8 mouse cellular contexts compared by ENCODE assay signal in the genomic region with DNA sequence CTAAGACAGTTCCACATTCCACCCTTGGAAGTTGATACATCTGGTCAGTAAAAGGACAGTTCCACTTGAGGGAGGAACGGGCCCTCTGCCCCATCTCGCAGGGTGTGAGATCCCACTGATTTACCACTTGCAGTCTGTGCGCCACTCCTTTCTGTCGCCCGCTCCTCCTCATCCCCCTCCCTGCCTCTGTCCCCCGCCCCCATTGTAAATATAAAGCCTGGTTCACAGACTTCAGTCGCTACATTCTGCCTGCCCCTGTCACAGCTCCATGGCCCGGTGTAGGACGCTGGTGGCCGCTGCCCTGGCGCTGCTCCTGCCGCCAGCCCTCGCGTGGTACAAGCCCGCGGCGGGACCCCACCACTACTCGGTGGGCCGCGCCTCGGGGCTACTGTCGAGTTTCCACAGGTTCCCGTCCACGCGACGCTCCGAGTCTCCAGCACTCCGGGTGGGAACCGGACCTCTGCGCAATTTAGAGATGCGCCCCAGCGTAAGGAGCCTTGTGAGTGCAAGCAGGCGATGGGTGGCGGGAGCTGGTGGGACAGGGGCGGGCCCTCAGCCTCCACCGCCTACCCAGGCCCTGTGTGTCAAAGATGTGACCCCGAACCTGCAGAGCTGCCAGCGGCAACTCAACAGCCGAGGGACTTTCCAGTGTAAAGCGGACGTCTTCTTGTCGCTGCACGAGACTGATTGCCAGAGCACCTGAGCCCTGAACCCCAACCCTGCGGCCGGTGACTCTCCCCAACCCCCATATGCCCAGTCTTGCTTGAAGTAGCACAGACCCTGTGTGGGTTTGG. TPM values are rescaled to one million over a fixed set of nuclear protein-coding genes. Genes with fewer than 3 reads are reported as not detected.
A peak's percentile ranks its signal among the peaks of the same experiment; 100 is the strongest.
DNase-seq lines count a peak whose midpoint lies in the region; ATAC-seq and TF ChIP-seq lines count a peak whose summit lies in the region.

Npb (plus strand) TSS at position 237 of the 794 bp plus-strand sequence.

- peak; percentile 19; the same call in 1 of the 2 replicates for ATAC-seq in lung, embryonic 14.5 days (ENCODE audit: insufficient read depth)
- ATAC-seq in limb, embryonic 12.5 days (ENCODE audit: insufficient number of reproducible peaks, insufficient read depth, low FRiP score, low TSS enrichment, low read depth), result no peak
- no peak for ATAC-seq in neural tube, embryonic 15.5 days (ENCODE audit: low FRiP score)

- H3K4me3 ChIP-seq in lung, embryonic 14.5 days (ENCODE audit: low read depth, low read length), result peak within 1 kb of the TSS; percentile 32
- peak within 1 kb of the TSS; percentile 44 for H3K4me3 ChIP-seq in forebrain, embryonic 10.5 days
- peak within 1 kb of the TSS; percentile 31 for H3K4me3 ChIP-seq in limb, embryonic 12.5 days (replicated peaks)
- peak within 1 kb of the TSS; percentile 24 for H3K4me3 ChIP-seq in neural tube, embryonic 15.5 days (replicated peaks)
- no peak within 1 kb of the TSS for H3K4me3 ChIP-seq in lung, adult 2 months (replicated peaks; ENCODE audit: extremely low read depth, low read depth, low read length)

- peaks cover 11% of the 10 kb centered on the region; the same call in 1 of the 2 replicates for H3K4me1 ChIP-seq in lung, embryonic 14.5 days (ENCODE audit: insufficient read depth)
- peaks cover 27% of the 10 kb centered on the region for H3K4me1 ChIP-seq in forebrain, embryonic 10.5 days
- peaks cover 16% of the 10 kb centered on the region for H3K4me1 ChIP-seq in limb, embryonic 12.5 days (replicated peaks)
- peaks cover 12% of the 10 kb centered on the region for H3K4me1 ChIP-seq in neural tube, embryonic 15.5 days
- H3K4me1 ChIP-seq in lung, adult 2 months (ENCODE audit: control insufficient read depth, insufficient read depth, low read length), result peaks cover 3% of the 10 kb centered on the region

- no peak within 1 kb of the TSS for H3K27ac ChIP-seq in lung, embryonic 14.5 days (ENCODE audit: low read depth)
- H3K27ac ChIP-seq in forebrain, embryonic 10.5 days, result peak within 1 kb of the TSS; percentile 60
- no peak within 1 kb of the TSS for H3K27ac ChIP-seq in limb, embryonic 12.5 days
- H3K27ac ChIP-seq in neural tube, embryonic 15.5 days (replicated peaks), result no peak within 1 kb of the TSS

- TF ChIP-seq POLR2A in lung, adult 2 months (IDR thresholded peaks at IDR 0.05; ENCODE audit: borderline replicate concordance, extremely low read depth, low read depth, low read length), result no peak

- no peak for TF ChIP-seq CTCF in lung, embryonic 14.5 days (IDR thresholded peaks at IDR 0.05; ENCODE audit: low read depth)
- TF ChIP-seq CTCF in lung, adult 2 months (IDR thresholded peaks at IDR 0.05; ENCODE audit: insufficient read depth, low read length), result no peak

- DNase-seq in lung, embryonic 14.5 days, result peak; percentile 18
- DNase-seq in lung, postnatal 4 days, result no peak
- no peak for DNase-seq in forebrain, embryonic 10.5 days (ENCODE audit: extremely low spot score, low spot score)
- no peak for DNase-seq in urinary bladder, postnatal 14 days (ENCODE audit: low spot score)
- DNase-seq in frontal cortex, postnatal 10 days (ENCODE audit: low spot score in 2 of 2), result no peak
- no peak for DNase-seq in lung, adult 2 months

- peak within 1 kb of the TSS; percentile 73 for H3K4me2 ChIP-seq in lung, embryonic 14.5 days
- H3K4me2 ChIP-seq in limb, embryonic 12.5 days, result peak within 1 kb of the TSS; percentile 62
- peak within 1 kb of the TSS; percentile 56 for H3K4me2 ChIP-seq in neural tube, embryonic 15.5 days

- H3K9me3 ChIP-seq in lung, embryonic 14.5 days (ENCODE audit: low read depth, low read length), result no peaks in the 10 kb centered on the region
- no peaks in the 10 kb centered on the region for H3K9me3 ChIP-seq in forebrain, embryonic 10.5 days
- H3K9me3 ChIP-seq in limb, embryonic 12.5 days, result no peaks in the 10 kb centered on the region
- H3K9me3 ChIP-seq in neural tube, embryonic 15.5 days (replicated peaks), result no peaks in the 10 kb centered on the region

- no peaks in the 10 kb centered on the region for H3K27me3 ChIP-seq in lung, embryonic 14.5 days (ENCODE audit: insufficient read depth, low read length)
- peaks cover 38% of the 10 kb centered on the region for H3K27me3 ChIP-seq in forebrain, embryonic 10.5 days (ENCODE audit: poor library complexity, severe bottlenecking)
- H3K27me3 ChIP-seq in limb, embryonic 12.5 days, result peaks cover 30% of the 10 kb centered on the region
- peaks cover 3% of the 10 kb centered on the region; the same call in 1 of the 2 replicates for H3K27me3 ChIP-seq in neural tube, embryonic 15.5 days (replicated peaks)

- WGBS in lung, embryonic 14.5 days, result 4% methylated on average over 45 of the region's 45 CpGs
- WGBS in forebrain, embryonic 10.5 days, result 8% methylated on average over 45 of the region's 45 CpGs
- WGBS in limb, embryonic 12.5 days, result 5% methylated on average over 45 of the region's 45 CpGs
- WGBS in neural tube, embryonic 15.5 days, result 5% methylated on average over 45 of the region's 45 CpGs
- 11% methylated on average over 45 of the region's 45 CpGs for WGBS in lung, adult 2 months

- peaks cover 68% of the 10 kb centered on the region for H3K36me3 ChIP-seq in lung, embryonic 14.5 days (ENCODE audit: insufficient read depth)
- peaks cover 85% of the 10 kb centered on the region for H3K36me3 ChIP-seq in forebrain, embryonic 10.5 days (replicated peaks)
- H3K36me3 ChIP-seq in limb, embryonic 12.5 days, result peaks cover 79% of the 10 kb centered on the region
- peaks cover 71% of the 10 kb centered on the region for H3K36me3 ChIP-seq in neural tube, embryonic 15.5 days

- peak within 1 kb of the TSS; percentile 54 for H3K9ac ChIP-seq in lung, embryonic 14.5 days
- H3K9ac ChIP-seq in limb, embryonic 12.5 days (replicated peaks), result peak within 1 kb of the TSS; percentile 65
- H3K9ac ChIP-seq in neural tube, embryonic 15.5 days (replicated peaks), result peak within 1 kb of the TSS; percentile 42; the same call in 1 of the 2 replicates

RNA-seq across cellular contexts. Expression of gene Npb, which starts in this region (rescaled TPM):
- 0.89 and 1.3 TPM in 2 replicates for polyA plus RNA-seq in lung, embryonic 14.5 days (2014; fragmentation: Nextera tagmentation; extraction: Ambion mirVana)
- 0.44 TPM in 1 of 2 replicates, not detected in the other for polyA plus RNA-seq in forebrain, embryonic 10.5 days (2016; fragmentation: Nextera tagmentation; extraction: Ambion mirVana)
- polyA plus RNA-seq in limb, embryonic 12.5 days (2016; fragmentation: Nextera tagmentation; extraction: Ambion mirVana), result 0.65 and 0.95 TPM in 2 replicates
- polyA plus RNA-seq in neural tube, embryonic 15.5 days (2015; fragmentation: Nextera tagmentation; extraction: Ambion mirVana), result 0.86 and 3.2 TPM in 2 replicates
- 2.5 and 3.0 TPM in 2 replicates for polyA plus RNA-seq in lung, adult 2 months (2012; rRNA removed)
